Mouse (Mus musculus) liver, embryonic 14.5 days (tissue): ENCODE measurements at regions not wholly inside any gene's neighbourhood (a gene's known extent, or its start where the extent isn't known, plus 50 kb on each side); places are given as distances from the start of the nearest gene placed in this dataset.

Experiments used
- CTCF ChIP-seq: IDR thresholded peaks from 2 replicates; pipeline ENCODE4 v1.5.1; 2016; ENCODE audit warnings: antibody characterized with exemption, low read depth, control low read depth
- EP300 ChIP-seq: IDR thresholded peaks from 2 replicates; pipeline ENCODE4 v1.6.1; 2016; ENCODE audit warnings: antibody characterized with exemption, low read depth

DNA sequence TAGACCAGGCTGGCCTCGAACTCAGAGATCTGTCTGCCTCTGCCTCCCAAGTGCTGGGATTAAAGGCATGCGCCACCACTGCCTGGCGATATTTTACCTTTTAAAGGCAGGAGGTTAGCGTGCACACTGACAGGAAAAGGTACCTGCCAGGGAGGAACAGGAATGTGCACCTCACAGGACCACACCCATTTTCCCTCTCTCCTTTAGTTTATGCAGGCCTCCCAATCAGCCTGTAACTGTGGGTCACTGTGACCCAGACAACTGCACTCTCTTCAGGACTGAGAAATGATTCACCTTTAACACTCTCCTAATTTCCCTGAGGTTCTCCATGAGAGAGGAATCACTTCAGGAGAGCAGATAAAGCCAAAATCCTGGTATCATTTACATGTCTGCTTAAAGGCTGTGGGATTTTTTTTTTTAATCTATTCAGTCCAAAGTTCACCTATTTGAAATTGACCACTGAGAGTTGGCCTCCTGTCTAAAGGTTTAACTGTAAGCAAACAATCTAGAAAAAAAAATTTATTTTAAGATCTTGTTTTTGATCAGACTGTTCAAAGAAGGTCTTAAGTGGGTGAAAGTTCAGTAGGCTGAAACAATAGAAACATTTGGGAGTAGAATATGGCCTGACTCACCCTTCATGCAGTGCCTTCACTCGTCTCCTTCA lies 61.7 kb upstream of the Lrig2 start:
- TF ChIP-seq CTCF (no peak), EP300 (no peak)
